Mouse (Mus musculus) 416B (cell line): ENCODE measurements around the gene Uap1l1.

Experiments
- DNase-seq: peaks from one replicate; pipeline ENCODE4 v3.0.0; 2011; ENCODE audit warnings: low read depth

The Uap1l1 gene

GRCm38 (mm10) chr2:25318119-25318966 is 47.1 kb downstream of the Uap1l1 start:
- DNase-seq = no peak

GRCm38 (mm10) chr2:25311491-25311891 is 54.0 kb downstream of the Uap1l1 start:
- DNase-seq = no peak

GRCm38 (mm10) chr2:25310969-25311368 is 54.5 kb downstream of the Uap1l1 start:
- no peak for DNase-seq

- no peak for DNase-seq
Measured at GRCm38 (mm10) chr2:25310180-25310579, 55.3 kb downstream of the Uap1l1 start.
